Mouse (Mus musculus) CH12F3 (cell line): ENCODE data around the gene Bcl11a.

Experiments used
- in situ Hi-C: fragments of 300-500 bp; cut with MboI; formaldehyde crosslinking; loops from 2 replicates; pipeline ENCODE4 v1.14.3; 2020; ENCODE audit warnings: low sequenced_read_pairs

Gene Bcl11a

GRCm38 (mm10) chr11:24079392-24080391, 1.8 kb downstream of the Bcl11a start:
- in situ Hi-C loops, result loop anchor here (10.0 kb wide), 1 partner anchor 165 kb away; no protein-coding TSS in a partner anchor

- in situ Hi-C loops, result loop anchor here (10.0 kb wide), 1 partner anchor 164 kb away; no protein-coding TSS in a partner anchor
These were observed 2.7 kb downstream of the Bcl11a start for GRCm38 (mm10) chr11:24080541-24080940.

GRCm38 (mm10) chr11:24081016-24081686, 3.3 kb downstream of the Bcl11a start:
- in situ Hi-C loops, result loop anchor here (10.0 kb wide), 1 partner anchor 164 kb away; no protein-coding TSS in a partner anchor

- in situ Hi-C loops, result loop anchor here (10.0 kb wide), 1 partner anchor 163 kb away; no protein-coding TSS in a partner anchor
These were observed 4.0 kb downstream of the Bcl11a start for GRCm38 (mm10) chr11:24081687-24082384.

- in situ Hi-C loops, result loop anchor here (10.0 kb wide), 1 partner anchor 162 kb away; no protein-coding TSS in a partner anchor
These were observed 4.7 kb downstream of the Bcl11a start for GRCm38 (mm10) chr11:24082385-24083075.

GRCm38 (mm10) chr11:24083076-24083405, 5.2 kb downstream of the Bcl11a start:
- in situ Hi-C loops, result loop anchor here (10.0 kb wide), 1 partner anchor 162 kb away; no protein-coding TSS in a partner anchor

GRCm38 (mm10) chr11:24083423-24083822, 5.6 kb downstream of the Bcl11a start:
- in situ Hi-C loops, result loop anchor here (10.0 kb wide), 1 partner anchor 161 kb away; no protein-coding TSS in a partner anchor

GRCm38 (mm10) chr11:24084077-24084476, 6.2 kb downstream of the Bcl11a start:
- in situ Hi-C loops, result loop anchor here (10.0 kb wide), 1 partner anchor 161 kb away; no protein-coding TSS in a partner anchor

- in situ Hi-C loops, result loop anchor here (10.0 kb wide), 1 partner anchor 160 kb away; no protein-coding TSS in a partner anchor
These were observed 6.7 kb downstream of the Bcl11a start for GRCm38 (mm10) chr11:24084590-24084989.

GRCm38 (mm10) chr11:24085986-24086385, 8.1 kb downstream of the Bcl11a start:
- in situ Hi-C loops, result loop anchor here (10.0 kb wide), 1 partner anchor 159 kb away; no protein-coding TSS in a partner anchor

- in situ Hi-C loops, result loop anchor here (10.0 kb wide), 1 partner anchor 158 kb away; no protein-coding TSS in a partner anchor
These were observed 9.2 kb downstream of the Bcl11a start for GRCm38 (mm10) chr11:24087069-24087468.

GRCm38 (mm10) chr11:24090443-24090842, 12.6 kb downstream of the Bcl11a start:
- in situ Hi-C loops, result no loop called here

GRCm38 (mm10) chr11:24091393-24092080, 13.7 kb downstream of the Bcl11a start:
- in situ Hi-C loops, result no loop called here

- in situ Hi-C loops, result no loop called here
These were observed 14.8 kb downstream of the Bcl11a start for GRCm38 (mm10) chr11:24092618-24093017.

GRCm38 (mm10) chr11:24094086-24094487, 16.2 kb downstream of the Bcl11a start:
- in situ Hi-C loops, result no loop called here

GRCm38 (mm10) chr11:24095236-24095635, 17.4 kb downstream of the Bcl11a start:
- in situ Hi-C loops, result no loop called here

- in situ Hi-C loops, result no loop called here
These were observed 17.9 kb downstream of the Bcl11a start for GRCm38 (mm10) chr11:24095656-24096353.

GRCm38 (mm10) chr11:24096483-24096882, 18.6 kb downstream of the Bcl11a start:
- in situ Hi-C loops, result no loop called here

GRCm38 (mm10) chr11:24097026-24097425, 19.2 kb downstream of the Bcl11a start:
- in situ Hi-C loops, result no loop called here
